Mouse (Mus musculus) spleen, adult 2 months (tissue): ENCODE results near the gene Dhx30.

Source experiments
- CTCF ChIP-seq: fragments of 200-500 bp; IDR thresholded peaks from 2 replicates; pipeline ENCODE4 v1.5.1; 2011; ENCODE audit warnings: mild to moderate bottlenecking, inconsistent platforms; ENCODE audit not compliant: insufficient read depth, insufficient read length, insufficient replicate concordance; ENCODE audit errors: extremely low read depth
- POLR2A ChIP-seq: fragments of 200-500 bp; IDR thresholded peaks from 2 replicates; pipeline ENCODE4 v1.6.1; 2011; ENCODE audit warnings: low read depth, low read length, inconsistent platforms

DNA sequence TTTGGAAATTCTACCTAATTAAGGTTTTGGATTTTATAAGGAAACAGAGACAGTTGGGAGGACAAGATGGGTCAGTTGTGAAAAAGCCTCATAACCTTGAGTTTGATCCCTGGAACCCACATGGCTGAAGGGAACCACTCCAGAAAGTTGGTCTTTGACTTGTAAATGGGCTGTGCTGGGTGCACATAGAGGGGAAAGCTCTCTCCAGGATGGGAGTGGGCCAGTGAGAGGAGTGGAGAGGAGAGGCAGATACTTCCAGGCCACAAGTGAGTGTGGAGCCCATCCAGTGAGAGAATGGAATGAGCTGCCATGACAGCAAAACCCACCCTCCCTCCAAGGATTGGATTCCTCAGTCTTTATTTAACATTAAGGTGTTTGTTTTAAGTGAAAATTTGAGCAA lies 66.4 kb downstream of the Dhx30 start:
- TF ChIP-seq POLR2A (no peak), CTCF (no peak)
